Mouse (Mus musculus): ENCODE measurements around the gene Pigk.

DNA sequence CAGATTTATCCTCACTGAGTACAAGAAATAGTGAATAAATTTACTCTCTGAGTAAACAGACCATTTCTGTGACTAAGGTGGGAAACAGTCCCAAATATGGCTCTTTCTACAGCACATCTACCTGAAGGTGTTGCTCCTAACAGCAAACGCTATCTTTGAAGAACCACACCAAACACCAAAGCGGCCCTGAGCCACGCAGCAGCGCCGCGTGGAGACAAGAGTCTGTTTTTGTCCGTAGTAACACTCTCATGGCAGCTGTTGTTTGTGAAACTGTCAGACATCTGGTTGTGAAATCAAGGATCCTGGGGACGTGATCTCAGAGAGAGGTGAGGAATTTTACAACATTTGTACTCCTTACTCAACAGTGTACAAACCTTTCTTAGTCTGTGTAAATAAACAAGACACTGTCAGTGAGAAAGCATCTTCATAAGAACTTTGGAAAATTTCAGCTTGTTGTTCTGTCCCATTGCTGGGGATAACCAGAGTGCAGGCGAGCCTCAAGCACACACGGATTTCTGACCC, 248.0 kb downstream of the Pigk start:
- no peak for TF ChIP-seq CTCF (IDR thresholded peaks at IDR 0.05; ENCODE audit: low read depth)
- no peak for TF ChIP-seq EP300 (IDR thresholded peaks at IDR 0.05; ENCODE audit: low read depth)
